Mouse (Mus musculus) kidney, adult 2 months (tissue): ENCODE results near the gene Zfp442.

Experiments
- CTCF ChIP-seq: fragments of 200-500 bp; conservative IDR thresholded peaks from 2 replicates; pipeline ENCODE4 v1.5.1; 2011; ENCODE audit warnings: low read depth, mild to moderate bottlenecking, control low read depth, low read length, moderate library complexity, mixed read lengths; ENCODE audit not compliant: insufficient read depth, insufficient read length
- POLR2A ChIP-seq: fragments of 200-500 bp; IDR thresholded peaks from one replicate; pipeline ENCODE4 v1.6.1; 2011; ENCODE audit warnings: low read depth, low read length, control low read depth

- TF ChIP-seq POLR2A = no peak
- TF ChIP-seq CTCF = no peak
Measured at GRCm38 (mm10) chr2:150493031-150493430, 41.7 kb upstream of the Zfp442 start.
